Mouse (Mus musculus) C2C12 (cell line): ENCODE measurements at regions not wholly inside any gene's neighbourhood (a gene's known extent, or its start where the extent isn't known, plus 50 kb on each side); places are given as distances from the start of the nearest gene placed in this dataset.

Experiments
- H3K27me3 ChIP-seq: one replicate; pipeline ENCODE4 v1.6.1; 2011; ENCODE audit not compliant: control insufficient read depth, insufficient read depth, insufficient read length
- H3K36me3 ChIP-seq: one replicate; pipeline ENCODE4 v1.6.1; 2011; ENCODE audit not compliant: control insufficient read depth, insufficient read depth
- H3K4me3 ChIP-seq: one replicate; pipeline ENCODE4 v1.5.1; 2011; ENCODE audit warnings: mild to moderate bottlenecking, control low read depth; ENCODE audit not compliant: poor library complexity, insufficient read depth, severe bottlenecking
- H3K79me2 ChIP-seq: one replicate; pipeline ENCODE4 v1.6.1; 2011; ENCODE audit not compliant: control insufficient read depth, insufficient read depth
- H3K79me3 ChIP-seq: one replicate; pipeline ENCODE4 v1.6.1; 2011; ENCODE audit warnings: low read depth, control low read depth
- H3ac ChIP-seq: one replicate; pipeline ENCODE3; 2011; ENCODE audit warnings: low read depth; ENCODE audit not compliant: control insufficient read depth, insufficient read length
- CEBPB ChIP-seq: IDR thresholded peaks from one replicate; pipeline ENCODE4 v1.6.1; 2011; ENCODE audit warnings: low read depth, mild to moderate bottlenecking, control low read depth, moderate library complexity
- CTCF ChIP-seq: IDR thresholded peaks from one replicate; pipeline ENCODE4 v1.5.1; 2011; ENCODE audit not compliant: control insufficient read depth, insufficient read depth, insufficient read length
- FOSL1 ChIP-seq: IDR thresholded peaks from one replicate; pipeline ENCODE4 v1.8.0; 2011; ENCODE audit warnings: mild to moderate bottlenecking, low read length; ENCODE audit not compliant: poor library complexity, insufficient read depth, severe bottlenecking
- MAX ChIP-seq: IDR thresholded peaks from one replicate; pipeline ENCODE4 v1.6.1; 2011; ENCODE audit warnings: mild to moderate bottlenecking, control low read depth
- MYOD1 ChIP-seq: IDR thresholded peaks from one replicate; pipeline ENCODE4 v1.6.1; 2011; ENCODE audit warnings: low read depth; ENCODE audit not compliant: control insufficient read depth, insufficient read length
- MYOG ChIP-seq: IDR thresholded peaks from one replicate; pipeline ENCODE4 v1.6.1; 2011; ENCODE audit not compliant: control insufficient read depth, insufficient read length; ENCODE audit errors: extremely low read depth
- USF1 ChIP-seq: IDR thresholded peaks from one replicate; pipeline ENCODE4 v1.6.1; 2011; ENCODE audit warnings: low read depth, mild to moderate bottlenecking, control low read depth, moderate library complexity

GRCm38 (mm10) chr15:5533656-5534055 is 289.7 kb upstream of the Ptger4 start:
- TF ChIP-seq MYOD1 (no peak), FOSL1 (peak; percentile 21), CTCF (no peak)
- Histone ChIP-seq H3K79me2 (no peaks in the 10 kb centered on the region), H3ac (no peak overlapping the region), H3K4me3 (no peak overlapping the region), H3K27me3 (no peaks in the 10 kb centered on the region), H3K36me3 (no peaks in the 10 kb centered on the region), H3K79me3 (no peaks in the 10 kb centered on the region)

- H3K4me3 ChIP-seq: no peak overlapping the region
- H3K27me3 ChIP-seq: no peaks in the 10 kb centered on the region
- no peaks in the 10 kb centered on the region for H3K79me3 ChIP-seq
- TF ChIP-seq CEBPB (no peak), USF1 (peak; percentile 95), MYOG (no peak), MAX (peak; percentile 78), MYOD1 (peak; percentile 36), FOSL1 (peak; percentile 27), CTCF (no peak)
- no peaks in the 10 kb centered on the region for H3K79me2 ChIP-seq
- no peaks in the 10 kb centered on the region for H3K36me3 ChIP-seq
- H3ac ChIP-seq: no peak overlapping the region
Observed at GRCm38 (mm10) chr15:5537432-5537831, 293.4 kb upstream of the Ptger4 start.

DNA sequence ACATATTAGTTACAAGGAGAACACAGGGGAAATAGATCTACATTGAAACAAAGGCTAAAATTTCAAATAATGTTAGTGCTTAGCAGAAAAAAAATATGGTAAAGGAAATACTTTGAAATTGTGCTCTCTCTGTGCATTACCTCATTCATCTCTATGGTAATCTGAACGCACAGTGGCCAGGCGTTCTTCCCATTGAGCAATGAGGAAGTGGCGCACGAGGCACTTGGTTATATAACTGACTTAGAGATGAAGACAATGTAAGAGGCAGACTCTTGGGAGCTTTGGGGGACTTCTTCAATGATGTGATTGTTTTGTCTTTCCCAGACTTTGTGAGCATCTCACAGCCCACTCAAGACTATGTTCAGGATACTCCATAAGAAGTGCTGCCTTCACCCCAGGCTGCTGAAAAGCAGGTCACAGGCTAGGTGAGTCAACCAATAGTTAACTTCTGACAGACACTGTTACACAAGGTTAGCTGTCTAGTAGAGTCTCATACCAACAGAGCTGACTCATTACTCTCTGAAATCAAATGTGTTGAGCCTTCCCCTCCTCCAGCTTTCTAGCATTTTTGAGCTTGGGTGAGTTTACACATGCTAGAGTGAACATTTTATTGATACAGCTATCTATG is 295.4 kb upstream of the Ptger4 start:
- no peaks in the 10 kb centered on the region for H3K27me3 ChIP-seq
- TF ChIP-seq CEBPB (peak; percentile 75), FOSL1 (peak; percentile 70), MYOG (no peak)

DNA sequence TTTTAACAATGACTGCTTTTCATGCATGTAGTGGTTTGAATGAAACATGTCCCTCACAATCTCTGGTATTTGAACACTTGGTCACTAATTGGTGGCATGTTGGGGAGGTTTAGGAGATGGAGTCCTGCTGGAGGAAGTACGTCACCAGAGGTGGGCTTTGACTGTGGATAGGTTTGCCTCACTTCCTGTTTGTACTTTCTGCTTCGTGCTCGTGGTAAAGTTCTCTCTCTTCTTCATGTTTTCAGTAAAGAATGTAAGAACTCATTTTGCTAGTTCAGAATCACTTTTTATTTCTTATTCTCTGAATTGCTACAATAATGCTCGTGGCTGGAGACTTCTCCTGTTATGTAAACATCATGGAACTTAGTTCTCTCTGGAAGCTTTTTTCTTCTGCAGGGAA is 310.5 kb upstream of the Ptger4 start:
- Histone ChIP-seq H3K79me2 (no peaks in the 10 kb centered on the region), H3K36me3 (no peaks in the 10 kb centered on the region), H3K27me3 (no peaks in the 10 kb centered on the region), H3K4me3 (no peak overlapping the region), H3ac (no peak overlapping the region), H3K79me3 (no peaks in the 10 kb centered on the region)
- TF ChIP-seq USF1 (no peak), CTCF (no peak), CEBPB (no peak)

More for the DNA sequence above, 295.4 kb upstream of the Ptger4 start:
- Histone ChIP-seq H3K36me3 (no peaks in the 10 kb centered on the region), H3K4me3 (no peak overlapping the region), H3K79me3 (no peaks in the 10 kb centered on the region), H3ac (no peak overlapping the region), H3K79me2 (no peaks in the 10 kb centered on the region)

DNA sequence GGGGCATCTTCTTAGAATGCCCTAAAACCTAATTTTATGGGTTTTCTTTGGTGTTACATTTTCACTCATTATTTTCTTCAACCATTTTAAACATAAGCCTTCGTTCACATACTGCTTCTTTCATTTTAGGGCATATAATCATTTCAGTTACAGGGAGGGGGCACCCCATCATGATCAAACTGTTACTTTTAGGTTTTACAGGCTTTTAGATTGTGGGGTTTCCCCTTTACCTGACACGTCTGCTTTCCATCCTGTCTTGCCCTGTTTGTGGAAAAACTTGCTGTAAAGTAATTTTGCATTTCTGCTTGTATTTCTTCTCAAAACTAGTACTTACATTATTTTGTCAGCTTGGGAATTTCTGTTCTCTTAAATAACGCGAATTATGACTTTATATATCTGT is 310.9 kb upstream of the Ptger4 start:
- TF ChIP-seq FOSL1 (no peak), MYOD1 (no peak), CTCF (no peak), CEBPB (no peak), USF1 (no peak), MAX (no peak)
- no peaks in the 10 kb centered on the region for H3K36me3 ChIP-seq

GRCm38 (mm10) chr15:5555381-5556066 is 311.5 kb upstream of the Ptger4 start:
- Histone ChIP-seq H3ac (no peak overlapping the region), H3K36me3 (no peaks in the 10 kb centered on the region), H3K79me3 (no peaks in the 10 kb centered on the region), H3K4me3 (no peak overlapping the region), H3K27me3 (no peaks in the 10 kb centered on the region), H3K79me2 (no peaks in the 10 kb centered on the region)
- TF ChIP-seq MAX (no peak), MYOD1 (no peak), MYOG (no peak), FOSL1 (no peak), CEBPB (no peak), CTCF (no peak), USF1 (no peak)

More for the DNA sequence above, 310.9 kb upstream of the Ptger4 start:
- Histone ChIP-seq H3K79me2 (no peaks in the 10 kb centered on the region), H3K4me3 (no peak overlapping the region), H3K27me3 (no peaks in the 10 kb centered on the region), H3ac (no peak overlapping the region), H3K79me3 (no peaks in the 10 kb centered on the region)
